Mouse (Mus musculus): ENCODE measurements around the gene Kdm6b. TPM values are rescaled to one million over a fixed set of nuclear protein-coding genes. Genes with fewer than 3 reads are reported as not detected.
A peak's percentile ranks its signal among the peaks of the same experiment; 100 is the strongest.

Kdm6b gene
- polyA plus RNA-seq, 1 experiment from 2014 or later: 23.2 TPM

GRCm38 (mm10) chr11:69366157-69366854, 47.2 kb downstream of the Kdm6b start:
- peak overlapping the region; percentile 99 for H3K4me3 ChIP-seq (replicated peaks; ENCODE audit: low read depth, low read length)
- TF ChIP-seq CTCF (IDR thresholded peaks at IDR 0.05; ENCODE audit: low read depth): peak; percentile 20
- H3K9ac ChIP-seq (ENCODE audit: low read depth, low read length): peak overlapping the region; percentile 61
- WGBS: under 1% methylated on average over 26 of the region's 26 CpGs
- no peaks in the 10 kb centered on the region for H3K9me3 ChIP-seq (replicated peaks; ENCODE audit: low read length)
- peaks cover 15% of the 10 kb centered on the region for H3K36me3 ChIP-seq (ENCODE audit: insufficient read depth, low read length)
- no peaks in the 10 kb centered on the region for H3K27me3 ChIP-seq (ENCODE audit: insufficient read depth, low read length)
- peak; percentile 72 for ATAC-seq (replicated peaks; ENCODE audit: low FRiP score, low read depth)
- peak; percentile 100 for DNase-seq (ENCODE audit: low spot score)
- H3K27ac ChIP-seq: peak overlapping the region; percentile 100
- peak overlapping the region; percentile 89 for H3K4me2 ChIP-seq (ENCODE audit: low read length)
- peaks cover 31% of the 10 kb centered on the region for H3K4me1 ChIP-seq (replicated peaks; ENCODE audit: insufficient read depth, low read length)

GRCm38 (mm10) chr11:69365722-69366121, 47.8 kb downstream of the Kdm6b start:
- Histone ChIP-seq H3K27me3 (ENCODE audit: insufficient read depth, low read length) (no peaks in the 10 kb centered on the region), H3K4me2 (ENCODE audit: low read length) (peak overlapping the region; percentile 89), H3K36me3 (ENCODE audit: insufficient read depth, low read length) (peaks cover 21% of the 10 kb centered on the region), H3K4me3 (replicated peaks; ENCODE audit: low read depth, low read length) (peak overlapping the region; percentile 99), H3K9ac (ENCODE audit: low read depth, low read length) (peak overlapping the region; percentile 61), H3K4me1 (replicated peaks; ENCODE audit: insufficient read depth, low read length) (peaks cover 26% of the 10 kb centered on the region), H3K27ac (peak overlapping the region; percentile 100), H3K9me3 (replicated peaks; ENCODE audit: low read length) (no peaks in the 10 kb centered on the region)
- no peak for TF ChIP-seq CTCF (IDR thresholded peaks at IDR 0.05; ENCODE audit: low read depth)
- DNase-seq (ENCODE audit: low spot score) (no peak), ATAC-seq (replicated peaks; ENCODE audit: low FRiP score, low read depth) (no peak)
- 13% methylated on average over 6 of the region's 6 CpGs for WGBS

GRCm38 (mm10) chr11:69364910-69365309, 48.6 kb downstream of the Kdm6b start:
- Histone ChIP-seq H3K9ac (ENCODE audit: low read depth, low read length) (peak overlapping the region; percentile 61), H3K4me3 (replicated peaks; ENCODE audit: low read depth, low read length) (peak overlapping the region; percentile 20; the same call in 1 of the 2 replicates), H3K9me3 (replicated peaks; ENCODE audit: low read length) (no peaks in the 10 kb centered on the region), H3K27ac (peak overlapping the region; percentile 100), H3K36me3 (ENCODE audit: insufficient read depth, low read length) (peaks cover 29% of the 10 kb centered on the region), H3K4me1 (replicated peaks; ENCODE audit: insufficient read depth, low read length) (peaks cover 26% of the 10 kb centered on the region), H3K4me2 (ENCODE audit: low read length) (peak overlapping the region; percentile 89), H3K27me3 (ENCODE audit: insufficient read depth, low read length) (no peaks in the 10 kb centered on the region)
- WGBS: 0% methylated on average over 6 of the region's 6 CpGs
- DNase-seq (ENCODE audit: low spot score) (peak; percentile 95), ATAC-seq (replicated peaks; ENCODE audit: low FRiP score, low read depth) (peak; percentile 61)
- no peak for TF ChIP-seq CTCF (IDR thresholded peaks at IDR 0.05; ENCODE audit: low read depth)

GRCm38 (mm10) chr11:69364376-69364775, 49.1 kb downstream of the Kdm6b start:
- 0 out of 2 replicates have a peak overlapping the region, but pooled peaks have one; percentile 18 for H3K9ac ChIP-seq (ENCODE audit: low read depth, low read length)
- no peak for TF ChIP-seq CTCF (IDR thresholded peaks at IDR 0.05; ENCODE audit: low read depth)
- WGBS: 27% methylated on average over 8 of the region's 8 CpGs
- DNase-seq (ENCODE audit: low spot score) (no peak), ATAC-seq (replicated peaks; ENCODE audit: low FRiP score, low read depth) (no peak)
- H3K4me3 ChIP-seq (replicated peaks; ENCODE audit: low read depth, low read length): peak overlapping the region; percentile 20; the same call in 1 of the 2 replicates
- peak overlapping the region; percentile 100 for H3K27ac ChIP-seq
- no peaks in the 10 kb centered on the region for H3K9me3 ChIP-seq (replicated peaks; ENCODE audit: low read length)
- peaks cover 26% of the 10 kb centered on the region for H3K4me1 ChIP-seq (replicated peaks; ENCODE audit: insufficient read depth, low read length)
- peak overlapping the region; percentile 89 for H3K4me2 ChIP-seq (ENCODE audit: low read length)
- H3K27me3 ChIP-seq (ENCODE audit: insufficient read depth, low read length): no peaks in the 10 kb centered on the region
- H3K36me3 ChIP-seq (ENCODE audit: insufficient read depth, low read length): peaks cover 34% of the 10 kb centered on the region

GRCm38 (mm10) chr11:69362479-69362878, 51.0 kb downstream of the Kdm6b start:
- Histone ChIP-seq H3K27me3 (ENCODE audit: insufficient read depth, low read length) (no peaks in the 10 kb centered on the region), H3K4me1 (replicated peaks; ENCODE audit: insufficient read depth, low read length) (peaks cover 26% of the 10 kb centered on the region), H3K4me2 (ENCODE audit: low read length) (no peak overlapping the region), H3K9ac (ENCODE audit: low read depth, low read length) (no peak overlapping the region), H3K27ac (no peak overlapping the region), H3K36me3 (ENCODE audit: insufficient read depth, low read length) (peaks cover 50% of the 10 kb centered on the region), H3K9me3 (replicated peaks; ENCODE audit: low read length) (no peaks in the 10 kb centered on the region), H3K4me3 (replicated peaks; ENCODE audit: low read depth, low read length) (no peak overlapping the region)
- ATAC-seq (replicated peaks; ENCODE audit: low FRiP score, low read depth) (no peak), DNase-seq (ENCODE audit: low spot score) (peak; percentile 68)
- 73% methylated on average over 2 of the region's 2 CpGs for WGBS
- peak; percentile 52 for TF ChIP-seq CTCF (IDR thresholded peaks at IDR 0.05; ENCODE audit: low read depth)

- H3K27me3 ChIP-seq (ENCODE audit: insufficient read depth, low read length): no peaks in the 10 kb centered on the region
- no peak overlapping the region for H3K4me3 ChIP-seq (replicated peaks; ENCODE audit: low read depth, low read length)
- H3K9me3 ChIP-seq (replicated peaks; ENCODE audit: low read length): no peaks in the 10 kb centered on the region
- H3K4me2 ChIP-seq (ENCODE audit: low read length): no peak overlapping the region
- no peak for TF ChIP-seq CTCF (IDR thresholded peaks at IDR 0.05; ENCODE audit: low read depth)
- no peak overlapping the region for H3K27ac ChIP-seq
- DNase-seq (ENCODE audit: low spot score) (no peak), ATAC-seq (replicated peaks; ENCODE audit: low FRiP score, low read depth) (no peak)
- peaks cover 55% of the 10 kb centered on the region for H3K36me3 ChIP-seq (ENCODE audit: insufficient read depth, low read length)
- 59% methylated on average over 7 of the region's 7 CpGs for WGBS
- peaks cover 26% of the 10 kb centered on the region for H3K4me1 ChIP-seq (replicated peaks; ENCODE audit: insufficient read depth, low read length)
- H3K9ac ChIP-seq (ENCODE audit: low read depth, low read length): no peak overlapping the region
These were observed 51.5 kb downstream of the Kdm6b start for GRCm38 (mm10) chr11:69362021-69362420.
